31 mouse cellular contexts compared by ENCODE assay signal in the genomic region with DNA sequence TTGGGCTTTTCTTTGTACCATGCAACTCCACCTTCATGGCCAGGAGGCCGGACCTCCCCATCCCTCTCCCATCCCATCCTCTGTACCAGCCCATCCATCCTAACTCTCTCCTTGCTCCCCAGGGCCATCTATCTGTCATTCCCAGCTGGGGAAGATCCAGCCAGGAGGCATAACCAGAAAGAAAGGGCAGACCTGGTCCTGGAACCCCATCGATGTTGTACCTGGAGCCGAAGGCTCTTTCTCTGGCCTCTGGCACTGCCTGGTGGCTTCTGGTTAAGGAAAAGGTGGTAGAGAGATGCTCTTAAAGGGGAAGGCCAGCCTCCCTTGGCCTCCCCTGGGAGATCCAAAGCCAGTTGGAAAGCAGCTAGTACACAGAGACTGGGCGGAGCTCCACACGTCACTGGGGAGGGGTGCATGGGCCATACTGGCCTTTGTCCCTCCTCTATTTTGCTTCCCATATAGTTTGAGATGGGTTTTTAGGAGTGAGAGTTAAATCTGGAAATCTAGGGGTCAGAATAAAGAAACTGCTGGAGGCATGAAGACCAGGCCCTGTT. TPM values are rescaled to one million over a fixed set of nuclear protein-coding genes. Genes with fewer than 3 reads are reported as not detected.
A peak's percentile ranks its signal among the peaks of the same experiment; 100 is the strongest.
DNase-seq lines count a peak whose midpoint lies in the region; ATAC-seq and TF ChIP-seq lines count a peak whose summit lies in the region.
"Had no signal": no experiment of that assay in that cellular context is flagged by ENCODE, and none has a peak within 500 bp of the region (broad histone marks: within the 10 kb centered on the region; RNA-seq: fewer than 3 reads in every experiment).

No protein-coding gene starts in this region.

- intact Hi-C loops in gastrocnemius, adult 2 months (cut with DNase I): no loop called here

- no peak for TF ChIP-seq CTCF in gastrocnemius, adult 2 months (IDR thresholded peaks at IDR 0.05)
- no peak for TF ChIP-seq CTCF in thymus, adult 2 months (IDR thresholded peaks at IDR 0.05; ENCODE audit: borderline replicate concordance, control insufficient read depth, extremely low read depth, insufficient read depth, low read length, poor library complexity)

- no peak for TF ChIP-seq POLR2A in thymus, adult 2 months (IDR thresholded peaks at IDR 0.05; ENCODE audit: control insufficient read depth, extremely low read depth, insufficient read depth, low read length, poor library complexity)

- H3K9ac ChIP-seq in heart, embryonic 12.5 days: no peak overlapping the region; the same call in 1 of the 2 replicates
- H3K9ac ChIP-seq in heart, embryonic 11.5 days (ENCODE audit: low read depth, low read length): no peak overlapping the region
- no peak overlapping the region for H3K9ac ChIP-seq in heart, embryonic 15.5 days
- H3K9ac ChIP-seq: forebrain, embryonic 12.5 days; forebrain, postnatal 0 days; hindbrain, embryonic 13.5 days; limb, embryonic 13.5 days had no signal

- H3K9me3 ChIP-seq in heart, embryonic 12.5 days (replicated peaks): no peaks in the 10 kb centered on the region
- no peaks in the 10 kb centered on the region for H3K9me3 ChIP-seq in heart, embryonic 11.5 days (replicated peaks; ENCODE audit: control insufficient read depth, low read length)
- no peaks in the 10 kb centered on the region for H3K9me3 ChIP-seq in heart, embryonic 15.5 days (replicated peaks)
- H3K9me3 ChIP-seq: forebrain, embryonic 12.5 days; G1E; hindbrain, embryonic 13.5 days; limb, embryonic 13.5 days had no signal

- no peak overlapping the region for H3K4me2 ChIP-seq in heart, embryonic 12.5 days
- no peak overlapping the region for H3K4me2 ChIP-seq in heart, embryonic 11.5 days
- no peak overlapping the region for H3K4me2 ChIP-seq in heart, embryonic 15.5 days
- H3K4me2 ChIP-seq: forebrain, embryonic 12.5 days; limb, embryonic 13.5 days; midbrain, embryonic 11.5 days had no signal

- peak; percentile 60 for DNase-seq in gastrocnemius, adult 2 months
- no peak for DNase-seq in gastrocnemius, adult 18-20 months (ENCODE audit: low spot score)
- peak; percentile 67 for DNase-seq in brain, adult 2 months (ENCODE audit: low read depth, low spot score)
- no peak for DNase-seq in thymus, adult 2 months
- no peak for DNase-seq in layer of hippocampus, postnatal 14 days (ENCODE audit: low spot score in 2 of 2)
- DNase-seq: adrenal gland, postnatal 10 days; cerebellum, adult 11 months; cerebellum, postnatal 10 days; forebrain, postnatal 0 days; kidney, adult 9 months; kidney, postnatal 10 days; spleen, adult 18-20 months; thymus, postnatal 36 days had no signal

- ATAC-seq in heart, embryonic 12.5 days (ENCODE audit: insufficient number of reproducible peaks, low FRiP score): no peak
- no peak for ATAC-seq in heart, embryonic 11.5 days (replicated peaks; ENCODE audit: insufficient number of reproducible peaks, low FRiP score, low TSS enrichment)
- ATAC-seq in heart, embryonic 15.5 days (replicated peaks; ENCODE audit: insufficient number of reproducible peaks, insufficient read depth, low FRiP score, low read depth): no peak
- ATAC-seq: forebrain, postnatal 0 days; intestine, postnatal 0 days had no signal

- peak overlapping the region; percentile 57 for H3K4me3 ChIP-seq in gastrocnemius, adult 2 months
- no peak overlapping the region for H3K4me3 ChIP-seq in heart, embryonic 12.5 days
- H3K4me3 ChIP-seq in heart, embryonic 11.5 days (ENCODE audit: low read depth, low read length): no peak overlapping the region
- H3K4me3 ChIP-seq in heart, embryonic 15.5 days: no peak overlapping the region
- H3K4me3 ChIP-seq in thymus, adult 2 months (ENCODE audit: control insufficient read depth, insufficient read depth, low read length): no peak overlapping the region
- H3K4me3 ChIP-seq: forebrain, embryonic 12.5 days; hindbrain, embryonic 13.5 days; limb, embryonic 13.5 days had no signal

- H3K27me3 ChIP-seq in heart, embryonic 12.5 days (replicated peaks): no peaks in the 10 kb centered on the region
- no peaks in the 10 kb centered on the region for H3K27me3 ChIP-seq in heart, embryonic 11.5 days (ENCODE audit: control insufficient read depth, insufficient read depth, low read length)
- no peaks in the 10 kb centered on the region for H3K27me3 ChIP-seq in heart, embryonic 15.5 days
- no peaks in the 10 kb centered on the region for H3K27me3 ChIP-seq in thymus, adult 2 months (ENCODE audit: control insufficient read depth, insufficient read depth, low read length)
- H3K27me3 ChIP-seq: forebrain, embryonic 12.5 days; hindbrain, embryonic 13.5 days; limb, embryonic 13.5 days had no signal

- H3K4me1 ChIP-seq in heart, embryonic 12.5 days (replicated peaks): peaks cover 74% of the 10 kb centered on the region
- H3K4me1 ChIP-seq in heart, embryonic 11.5 days (ENCODE audit: control insufficient read depth, insufficient read depth, low read length): peaks cover 63% of the 10 kb centered on the region
- H3K4me1 ChIP-seq in heart, embryonic 15.5 days (replicated peaks): peaks cover 67% of the 10 kb centered on the region
- no peaks in the 10 kb centered on the region for H3K4me1 ChIP-seq in thymus, adult 2 months (replicated peaks; ENCODE audit: control insufficient read depth, insufficient read depth, low read length)

- peaks cover 7% of the 10 kb centered on the region; the same call in 1 of the 2 replicates for H3K36me3 ChIP-seq in heart, embryonic 12.5 days
- no peaks in the 10 kb centered on the region for H3K36me3 ChIP-seq in heart, embryonic 11.5 days (ENCODE audit: control insufficient read depth, insufficient read depth, low read length)
- no peaks in the 10 kb centered on the region for H3K36me3 ChIP-seq in heart, embryonic 15.5 days
- H3K36me3 ChIP-seq in thymus, adult 2 months (ENCODE audit: control insufficient read depth, insufficient read depth, low read length): no peaks in the 10 kb centered on the region
- H3K36me3 ChIP-seq: forebrain, embryonic 12.5 days; G1E; hindbrain, embryonic 13.5 days; limb, embryonic 13.5 days had no signal

- peak overlapping the region; percentile 99 for H3K27ac ChIP-seq in gastrocnemius, adult 2 months
- H3K27ac ChIP-seq in heart, embryonic 12.5 days (ENCODE audit: poor library complexity, severe bottlenecking): peak overlapping the region; percentile 95
- H3K27ac ChIP-seq in heart, embryonic 11.5 days (ENCODE audit: low read depth, low read length): no peak overlapping the region
- H3K27ac ChIP-seq in heart, embryonic 15.5 days: peak overlapping the region; percentile 95
- no peak overlapping the region for H3K27ac ChIP-seq in thymus, adult 2 months (ENCODE audit: control insufficient read depth, insufficient read depth, low read length)
- H3K27ac ChIP-seq: forebrain, embryonic 12.5 days; hindbrain, embryonic 13.5 days; limb, embryonic 13.5 days had no signal

- 82% methylated on average over 5 of the region's 5 CpGs for WGBS in heart, embryonic 12.5 days
- WGBS in heart, embryonic 11.5 days (ENCODE audit: insufficient replicate concordance): 86% methylated on average over 5 of the region's 5 CpGs
- 87% methylated on average over 5 of the region's 5 CpGs for WGBS in heart, embryonic 15.5 days
- 98% methylated on average over 5 of the region's 5 CpGs for WGBS in thymus, adult 2 months

RNA-seq across cellular contexts. Expression of a gene that starts 1.6 kb away (rescaled TPM):
- 1,000 to 10,000 TPM; 1,886 to 2,548 TPM for total RNA-seq in gastrocnemius, adult 2 months (2021)
- 1,000 to 10,000 TPM; 2,008 to 2,153 TPM for total RNA-seq in gastrocnemius, adult 18-20 months (2021)
- polyA plus RNA-seq in heart, embryonic 12.5 days (2016; fragmentation: Nextera tagmentation; extraction: Ambion mirVana): 226 and 239 TPM in 2 replicates
- polyA plus RNA-seq in heart, embryonic 11.5 days (2014; fragmentation: Nextera tagmentation; extraction: Ambion mirVana): 221 and 225 TPM in 2 replicates
- polyA plus RNA-seq in heart, embryonic 15.5 days (2015; fragmentation: Nextera tagmentation; extraction: Ambion mirVana): 300 and 308 TPM in 2 replicates
- 6.6 and 63.0 TPM in 2 replicates for polyA plus RNA-seq in thymus, adult 2 months (2012; rRNA removed)
- total RNA-seq in layer of hippocampus, postnatal 14 days (2021): 1 to 10 TPM; 2.7 to 2.8 TPM
- total RNA-seq: common myeloid progenitor, adult 5-6 weeks; megakaryocyte, adult 5-6 weeks; neutrophil, adult 5-6 weeks had no signal
- polyA plus RNA-seq: G1E had no signal

RNA-seq across cellular contexts. Expression of a gene that starts 9.8 kb away (rescaled TPM):
- not detected for total RNA-seq in gastrocnemius, adult 2 months (2021)
- total RNA-seq in gastrocnemius, adult 18-20 months (2021): not detected
- polyA plus RNA-seq in heart, embryonic 12.5 days (2016; fragmentation: Nextera tagmentation; extraction: Ambion mirVana): 4.3 and 4.9 TPM in 2 replicates
- 4.1 and 4.2 TPM in 2 replicates for polyA plus RNA-seq in heart, embryonic 11.5 days (2014; fragmentation: Nextera tagmentation; extraction: Ambion mirVana)
- 5.0 and 5.6 TPM in 2 replicates for polyA plus RNA-seq in heart, embryonic 15.5 days (2015; fragmentation: Nextera tagmentation; extraction: Ambion mirVana)
- 0.22 and 1.1 TPM in 2 replicates for polyA plus RNA-seq in thymus, adult 2 months (2012; rRNA removed)
- not detected for total RNA-seq in layer of hippocampus, postnatal 14 days (2021)
- total RNA-seq: adrenal gland, postnatal 10 days; common myeloid progenitor, adult 5-6 weeks; gastrocnemius, postnatal 25 days; left cerebral cortex, adult 18-20 months; left cerebral cortex, postnatal 36 days; megakaryocyte, adult 5-6 weeks; neutrophil, adult 5-6 weeks had no signal
- polyA plus RNA-seq: G1E; hindbrain, embryonic 13.5 days; limb, embryonic 13.5 days; liver, embryonic 11.5 days; midbrain, embryonic 11.5 days; midbrain, embryonic 16.5 days; neural tube, embryonic 11.5 days had no signal

Comparison
In these comparisons a context has a peak if more than half of its experiments do, and no peak if none do; other contexts are left out.
1. DNase-seq: peak in gastrocnemius, adult 2 months (single experiment) and brain, adult 2 months (single experiment); none in gastrocnemius, adult 18-20 months (single experiment), thymus, adult 2 months (single experiment) and layer of hippocampus, postnatal 14 days (0 of 2).
2. H3K27ac ChIP-seq: peak in gastrocnemius, adult 2 months (single experiment), heart, embryonic 12.5 days (single experiment) and heart, embryonic 15.5 days (single experiment); none in heart, embryonic 11.5 days (single experiment) and thymus, adult 2 months (single experiment).